Mouse (Mus musculus): ENCODE results near the gene Tarbp2.

- TF ChIP-seq CTCF (IDR thresholded peaks at IDR 0.05; ENCODE audit: low read depth) (no peak), EP300 (optimal IDR thresholded peaks at IDR 0.05) (no peak)
Observed at GRCm38 (mm10) chr15:102505770-102506463, 12.1 kb upstream of the Tarbp2 start.

Data from stomach, postnatal 0 days (tissue).